In genomic region chr4:119232410-119233255, GRCm38 (mm10) we compare ENCODE assay signal across 8 mouse cellular contexts. TPM values are rescaled to one million over a fixed set of nuclear protein-coding genes. Genes with fewer than 3 reads are reported as not detected.
A peak's percentile ranks its signal among the peaks of the same experiment; 100 is the strongest.
DNase-seq lines count a peak whose midpoint lies in the region; ATAC-seq lines count a peak whose summit lies in the region.

AU022252 (minus strand) TSS chr4:119232712.
P3h1 (plus strand) TSS chr4:119232915.

- no peaks in the 10 kb centered on the region for H3K27me3 ChIP-seq in heart, embryonic 10.5 days (ENCODE audit: insufficient read depth, poor library complexity, severe bottlenecking)
- no peaks in the 10 kb centered on the region for H3K27me3 ChIP-seq in kidney, embryonic 15.5 days

- peaks cover 18% of the 10 kb centered on the region for H3K4me1 ChIP-seq in heart, embryonic 10.5 days
- peaks cover 22% of the 10 kb centered on the region for H3K4me1 ChIP-seq in kidney, embryonic 15.5 days

- peak within 1 kb of the TSS; percentile 87 for H3K4me2 ChIP-seq in kidney, embryonic 15.5 days

- H3K9me3 ChIP-seq in heart, embryonic 10.5 days, result no peaks in the 10 kb centered on the region
- H3K9me3 ChIP-seq in kidney, embryonic 15.5 days (replicated peaks), result no peaks in the 10 kb centered on the region

- WGBS in heart, embryonic 10.5 days, result under 1% methylated on average over 71 of the region's 71 CpGs
- under 1% methylated on average over 71 of the region's 71 CpGs for WGBS in kidney, embryonic 15.5 days

- peak within 1 kb of the TSS; percentile 84 for H3K9ac ChIP-seq in kidney, embryonic 15.5 days

- ATAC-seq in erythroblast, adult 5-6 weeks (replicated peaks; ENCODE audit: low FRiP score, poor library complexity, severe bottlenecking), result peak; percentile 96
- ATAC-seq in kidney, embryonic 15.5 days (replicated peaks; ENCODE audit: low FRiP score), result peak; percentile 97
- peak; percentile 100 for ATAC-seq in monocyte, adult 5-6 weeks (replicated peaks; ENCODE audit: insufficient number of reproducible peaks, low FRiP score, low TSS enrichment, poor library complexity, severe bottlenecking)

- peak within 1 kb of the TSS; percentile 92 for H3K27ac ChIP-seq in heart, embryonic 10.5 days
- H3K27ac ChIP-seq in kidney, embryonic 15.5 days, result peak within 1 kb of the TSS; percentile 75

- H3K36me3 ChIP-seq in heart, embryonic 10.5 days, result peaks cover 33% of the 10 kb centered on the region
- H3K36me3 ChIP-seq in kidney, embryonic 15.5 days, result peaks cover 33% of the 10 kb centered on the region

- peak within 1 kb of the TSS; percentile 84 for H3K4me3 ChIP-seq in heart, embryonic 10.5 days
- H3K4me3 ChIP-seq in kidney, embryonic 15.5 days (replicated peaks), result peak within 1 kb of the TSS; percentile 85

- DNase-seq in B cell, adult 2 months, result peak; percentile 98
- peak; percentile 99 for DNase-seq in brain, adult 2 months (ENCODE audit: low read depth, low spot score)
- DNase-seq in heart, embryonic 10.5 days (ENCODE audit: low spot score), result peak; percentile 99
- peak; percentile 99 for DNase-seq in liver
- peak; percentile 99 for DNase-seq in spleen, postnatal 4 days (ENCODE audit: low spot score in 2 of 2)

RNA-seq across cellular contexts. Expression of gene AU022252, which starts in this region (rescaled TPM):
- 0.84 and 0.96 TPM in 2 replicates for total RNA-seq in erythroblast, adult 5-6 weeks (2015; ENCODE audit: low replicate concordance)
- 1.3 and 1.4 TPM in 2 replicates for total RNA-seq in erythroblast, adult 5-6 weeks (2017; ENCODE audit: low replicate concordance)
- 35.8 and 44.0 TPM in 2 replicates for polyA plus RNA-seq in heart, embryonic 10.5 days (2016; fragmentation: Nextera tagmentation; extraction: Ambion mirVana)
- polyA plus RNA-seq in kidney, embryonic 15.5 days (2015; fragmentation: Nextera tagmentation; extraction: Ambion mirVana), result 35.4 and 35.6 TPM in 2 replicates
- 3.5 to 10.4 TPM (median 4.1 TPM) in 3 replicates for total RNA-seq in monocyte, adult 5-6 weeks (2017)

RNA-seq across cellular contexts. Expression of gene P3h1, which starts in this region (rescaled TPM):
- total RNA-seq in erythroblast, adult 5-6 weeks (2015; ENCODE audit: low replicate concordance), result 1.5 and 4.2 TPM in 2 replicates
- total RNA-seq in erythroblast, adult 5-6 weeks (2017; ENCODE audit: low replicate concordance), result 1.8 and 2.9 TPM in 2 replicates
- polyA plus RNA-seq in heart, embryonic 10.5 days (2016; fragmentation: Nextera tagmentation; extraction: Ambion mirVana), result 29.1 and 29.6 TPM in 2 replicates
- polyA plus RNA-seq in kidney, embryonic 15.5 days (2015; fragmentation: Nextera tagmentation; extraction: Ambion mirVana), result 33.3 and 37.7 TPM in 2 replicates
- 0.48 to 1.8 TPM (median 0.53 TPM) in 3 replicates for total RNA-seq in monocyte, adult 5-6 weeks (2017)

Comparison
In these comparisons a context has a peak if more than half of its experiments do, and no peak if none do; other contexts are left out.
1. Peak in every context shown above with its lines: DNase-seq, ATAC-seq, H3K4me3 ChIP-seq and H3K27ac ChIP-seq.